Mouse (Mus musculus) intestine, postnatal 0 days (tissue): Measurements from ENCODE around the gene Maz. TPM values are rescaled to one million over a fixed set of nuclear protein-coding genes. Genes with fewer than 3 reads are reported as not detected.
A peak's percentile ranks its signal among the peaks of the same experiment; 100 is the strongest.

ENCODE experiments used
- ATAC-seq: fragments of 200-750 bp; cut with Nextera tagmentation; 2 replicates; pipeline ENCODE4 v1.8.0; 2017; ENCODE audit warnings: mild to moderate bottlenecking, moderate TSS enrichment, moderate library complexity
- H3K27ac ChIP-seq: fragments of 300-500 bp; sonication (generic); 2 replicates; pipeline ENCODE4 v1.5.1; 2014; ENCODE audit warnings: mild to moderate bottlenecking, low read depth, low read length, moderate library complexity
- H3K27me3 ChIP-seq: fragments of 300-500 bp; sonication (generic); replicated peaks from 2 replicates; pipeline ENCODE4 v1.6.1; 2014; ENCODE audit warnings: low read length, mixed read lengths; ENCODE audit not compliant: control insufficient read depth, insufficient read depth
- H3K36me3 ChIP-seq: fragments of 300-500 bp; sonication (generic); 2 replicates; pipeline ENCODE4 v1.6.1; 2014; ENCODE audit warnings: mild to moderate bottlenecking, moderate library complexity; ENCODE audit not compliant: control insufficient read depth, insufficient read depth
- H3K4me1 ChIP-seq: fragments of 300-500 bp; sonication (generic); replicated peaks from 2 replicates; pipeline ENCODE4 v1.6.1; 2014; ENCODE audit warnings: antibody characterized with exemption, low read length, mixed read lengths; ENCODE audit not compliant: control insufficient read depth, insufficient read depth
- H3K4me2 ChIP-seq: fragments of 300-500 bp; sonication (generic); replicated peaks from 2 replicates; pipeline ENCODE4 v1.6.1; 2014; ENCODE audit warnings: low read depth, mild to moderate bottlenecking, moderate library complexity
- H3K4me3 ChIP-seq: fragments of 300-500 bp; sonication (generic); 2 replicates; pipeline ENCODE4 v1.5.1; 2014; ENCODE audit warnings: low read depth, low read length
- H3K9ac ChIP-seq: fragments of 300-500 bp; sonication (generic); 2 replicates; pipeline ENCODE4 v1.6.1; 2014; ENCODE audit warnings: mild to moderate bottlenecking, low read depth, low read length
- H3K9me3 ChIP-seq: fragments of 300-500 bp; sonication (generic); 2 replicates; pipeline ENCODE4 v1.6.1; 2016; ENCODE audit warnings: mixed run types; ENCODE audit not compliant: control insufficient read depth
- CTCF ChIP-seq: sonication (generic); IDR thresholded peaks from 2 replicates; pipeline ENCODE4 v1.5.1; 2016; ENCODE audit warnings: low read depth, mild to moderate bottlenecking, control low read depth, antibody characterized with exemption, moderate library complexity
- WGBS: fragments of 180-500 bp; shearing (Covaris S2); extraction: QIAGEN DNeasy Blood & Tissue Kit; methylation state at CpG from one replicate; pipeline ENCODE4 v1.1.7; 2014; 5-methylcytosine and 5-hydroxymethylcytosine counted together
- polyA plus RNA-seq: library from polyadenylated mRNA; unstranded; fragments of >200 nt; fragmentation: Nextera tagmentation; extraction: Ambion mirVana; gene quantifications from 2 replicates; pipeline ENCODE4 v1.2.1, GENCODE M21; 2015

The Maz gene
- polyA plus RNA-seq, 1 experiment from 2014 or later, result 32.6 TPM

DNA sequence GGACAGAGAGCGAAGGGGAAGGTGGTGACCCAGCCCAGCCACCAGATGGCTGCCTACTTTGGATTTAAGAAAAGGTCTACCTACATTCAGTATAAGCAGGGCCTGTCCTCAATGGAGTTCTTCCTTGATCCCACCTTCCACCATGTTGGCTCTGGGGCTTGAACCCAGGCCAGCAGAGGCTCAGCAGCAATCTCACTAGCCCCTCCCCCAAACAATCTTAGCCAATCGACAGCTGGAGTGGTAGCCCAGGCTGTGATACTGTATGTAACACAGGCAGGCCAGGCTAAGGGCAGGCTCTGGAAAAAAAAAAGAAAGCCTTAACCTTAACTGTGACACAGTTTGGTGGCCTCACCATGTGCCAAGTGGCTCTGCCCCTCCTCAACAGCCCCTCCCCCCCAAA, 15.1 kb downstream of the Maz start:
- Histone ChIP-seq H3K4me1 (peaks cover 15% of the 10 kb centered on the region), H3K27me3 (no peaks in the 10 kb centered on the region), H3K36me3 (0 out of 2 replicates have a peak, but pooled peaks cover 7% of the 10 kb centered on the region), H3K4me2 (no peak overlapping the region), H3K9ac (no peak overlapping the region), H3K27ac (0 out of 2 replicates have a peak overlapping the region, but pooled peaks have one; percentile 3), H3K4me3 (no peak overlapping the region), H3K9me3 (no peaks in the 10 kb centered on the region)
- no peak for TF ChIP-seq CTCF
- 80% methylated on average over 2 of the region's 2 CpGs for WGBS
- ATAC-seq, result no peak

DNA sequence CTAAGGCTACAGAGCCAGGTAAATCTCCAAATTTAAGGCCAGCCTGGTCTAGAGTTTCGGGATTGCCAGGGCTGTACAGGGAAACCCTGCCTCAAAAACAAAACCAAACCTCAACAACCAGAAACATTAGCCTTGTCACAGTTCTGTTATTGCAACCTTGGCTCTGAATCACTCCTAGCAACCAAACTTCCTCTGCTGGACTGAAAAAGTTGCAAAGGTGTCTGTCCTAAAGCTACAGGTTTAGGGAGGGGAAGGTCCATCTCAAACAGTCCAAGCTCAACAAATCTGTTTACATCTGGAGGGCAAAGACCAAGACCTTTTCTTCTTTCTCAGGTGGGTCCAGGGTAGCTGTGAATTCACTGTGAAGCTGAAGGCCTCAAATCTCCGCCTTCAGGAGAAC, 15.8 kb downstream of the Maz start:
- no peak for ATAC-seq
- Histone ChIP-seq H3K4me2 (no peak overlapping the region), H3K9ac (no peak overlapping the region), H3K9me3 (no peaks in the 10 kb centered on the region), H3K4me3 (no peak overlapping the region), H3K4me1 (peaks cover 15% of the 10 kb centered on the region), H3K27ac (0 out of 2 replicates have a peak overlapping the region, but pooled peaks have one; percentile 3), H3K36me3 (0 out of 2 replicates have a peak, but pooled peaks cover 7% of the 10 kb centered on the region), H3K27me3 (no peaks in the 10 kb centered on the region)
- WGBS, result 95% methylated on average over 2 of the region's 2 CpGs
- no peak for TF ChIP-seq CTCF

DNA sequence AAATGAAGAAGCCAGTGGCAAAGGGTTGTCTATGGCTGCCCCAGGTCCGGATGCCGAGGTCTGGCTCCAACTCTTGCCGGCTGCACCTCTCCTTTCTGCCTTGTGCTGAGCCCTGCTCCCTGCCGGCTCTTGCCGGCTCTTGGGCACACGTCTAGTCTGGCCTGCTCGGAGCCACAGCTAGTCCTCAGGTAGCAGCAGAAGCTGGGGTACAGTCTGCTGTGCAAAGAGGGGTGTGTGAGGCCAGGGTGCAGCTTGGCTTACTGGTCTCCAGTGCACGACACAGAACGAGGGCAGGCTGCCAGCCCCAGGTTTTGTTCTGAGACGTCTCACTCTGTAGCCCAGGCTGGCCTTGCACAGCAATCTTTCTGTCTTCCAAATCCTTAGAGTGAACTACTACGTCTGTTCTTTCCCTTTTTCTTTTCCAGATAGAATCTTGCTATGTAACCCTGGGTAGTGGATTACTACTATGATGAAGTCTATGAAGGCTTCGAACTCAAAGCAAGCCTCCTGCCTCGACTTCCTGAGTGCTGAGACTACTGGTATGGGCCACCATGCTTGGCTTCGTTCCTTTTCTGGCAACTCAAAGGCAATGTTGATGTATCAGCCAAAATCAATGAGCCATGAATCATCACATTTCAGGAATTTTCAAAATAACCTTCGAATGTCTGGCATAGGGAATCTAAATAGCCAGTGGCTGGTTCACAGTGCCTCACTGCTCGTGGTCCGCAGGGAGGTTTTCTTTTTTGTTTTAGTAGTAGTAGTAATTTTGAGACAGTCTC, 17.3 kb downstream of the Maz start:
- no peak overlapping the region for H3K4me3 ChIP-seq
- 0 out of 2 replicates have a peak, but pooled peaks have one; percentile 12 for ATAC-seq

DNA sequence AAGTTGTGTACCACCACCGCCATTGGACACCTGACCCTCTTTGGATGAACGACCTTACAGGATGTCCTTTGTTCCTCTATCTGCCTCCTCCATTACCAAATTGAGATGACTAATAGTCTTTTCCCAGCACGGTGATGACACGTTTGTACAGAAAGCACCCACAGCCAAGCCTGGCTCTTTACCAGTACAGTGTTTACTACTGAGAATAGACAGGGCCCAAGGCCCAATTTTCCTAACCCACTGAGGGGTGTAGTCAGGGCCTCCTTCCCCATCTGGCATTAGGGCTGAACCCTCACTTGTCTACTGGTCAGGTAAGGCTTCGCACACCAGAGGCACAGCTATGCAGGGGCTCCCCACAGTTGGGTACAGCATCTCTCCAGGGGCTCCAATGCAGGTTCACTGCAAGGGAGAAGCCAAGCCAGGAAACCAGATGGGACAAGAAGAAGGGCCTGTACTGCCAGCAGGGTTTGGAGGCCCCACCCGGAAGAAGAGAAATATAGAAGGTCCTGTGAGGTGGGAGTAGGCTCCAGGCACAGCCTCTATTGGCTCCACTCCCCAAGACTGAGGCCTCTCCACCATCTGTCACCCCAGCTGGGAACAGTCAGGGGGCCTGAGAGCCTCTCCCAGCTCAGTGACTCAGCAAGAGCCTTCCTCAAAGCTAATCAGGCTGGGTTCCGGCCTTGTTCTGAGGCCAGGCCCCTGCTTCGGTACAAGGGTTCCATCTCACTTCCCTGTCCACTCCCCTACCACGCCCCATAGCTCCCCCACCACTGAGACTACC, 18.4 kb downstream of the Maz start:
- Histone ChIP-seq H3K9ac (peak overlapping the region; percentile 43; the same call in 1 of the 2 replicates), H3K36me3 (0 out of 2 replicates have a peak, but pooled peaks cover 7% of the 10 kb centered on the region), H3K4me2 (peak overlapping the region; percentile 45), H3K4me3 (no peak overlapping the region), H3K27ac (peak overlapping the region; percentile 94), H3K9me3 (no peaks in the 10 kb centered on the region), H3K4me1 (peaks cover 15% of the 10 kb centered on the region), H3K27me3 (no peaks in the 10 kb centered on the region)
- 0 out of 2 replicates have a peak, but pooled peaks have one; percentile 1 for TF ChIP-seq CTCF
- WGBS, result 20% methylated on average over 9 of the region's 9 CpGs
- peak; percentile 96 for ATAC-seq

More for the DNA sequence above, 17.3 kb downstream of the Maz start:
- Histone ChIP-seq H3K4me1 (peaks cover 15% of the 10 kb centered on the region), H3K4me2 (peak overlapping the region; percentile 45; the same call in 1 of the 2 replicates), H3K27ac (peak overlapping the region; percentile 94), H3K27me3 (no peaks in the 10 kb centered on the region), H3K9ac (no peak overlapping the region), H3K36me3 (0 out of 2 replicates have a peak, but pooled peaks cover 7% of the 10 kb centered on the region), H3K9me3 (no peaks in the 10 kb centered on the region)
- no peak for TF ChIP-seq CTCF
- 64% methylated on average over 17 of the region's 17 CpGs for WGBS

DNA sequence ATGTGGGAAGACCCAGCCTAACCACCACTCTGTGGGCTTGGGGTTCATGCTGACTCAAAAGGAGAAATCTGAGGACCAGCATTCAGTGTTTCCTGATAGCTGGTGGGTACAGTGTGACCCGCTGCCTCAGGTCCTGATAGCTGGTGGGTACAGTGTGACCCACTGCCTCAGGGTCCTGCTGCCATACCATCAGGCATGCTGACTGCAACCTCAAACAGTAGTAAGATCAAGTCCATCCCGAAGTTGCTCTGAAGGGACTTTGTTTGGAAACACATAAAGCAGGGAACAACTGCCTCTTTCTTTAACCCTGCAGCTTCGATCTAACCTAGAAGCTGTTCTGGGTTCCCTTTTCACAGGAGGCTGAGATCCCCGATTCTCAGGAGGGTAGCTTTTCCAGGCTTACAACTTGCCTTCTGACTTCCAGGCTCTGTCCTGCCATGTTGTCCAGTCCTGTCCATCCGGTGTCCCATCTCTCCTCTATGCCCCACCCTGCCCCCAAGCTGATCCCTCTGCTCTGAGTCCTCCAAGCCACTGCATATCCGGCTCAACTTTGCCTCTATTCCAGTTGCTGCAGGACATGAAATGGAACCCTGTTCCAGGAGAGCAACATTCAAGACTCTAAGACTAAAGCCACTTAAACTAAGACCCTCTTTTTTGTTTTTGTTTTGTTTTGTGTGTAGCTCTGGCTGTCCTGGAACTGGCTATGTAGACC, 19.4 kb downstream of the Maz start:
- ATAC-seq, result no peak
- H3K27me3 ChIP-seq, result no peaks in the 10 kb centered on the region
- no peaks in the 10 kb centered on the region for H3K36me3 ChIP-seq
- peaks cover 15% of the 10 kb centered on the region for H3K4me1 ChIP-seq
- no peak for TF ChIP-seq CTCF
- no peak overlapping the region for H3K4me3 ChIP-seq
- no peak overlapping the region for H3K4me2 ChIP-seq
- 77% methylated on average over 6 of the region's 6 CpGs for WGBS
- H3K9ac ChIP-seq, result no peak overlapping the region
- no peaks in the 10 kb centered on the region for H3K9me3 ChIP-seq
- H3K27ac ChIP-seq, result peak overlapping the region; percentile 94
